Mouse (Mus musculus) stomach, embryonic 16.5 days (tissue): ENCODE data around the gene Sycn. TPM values are rescaled to one million over a fixed set of nuclear protein-coding genes. Genes with fewer than 3 reads are reported as not detected.

Experiments
- ATAC-seq: fragments of 200-750 bp; cut with Nextera tagmentation; 2 replicates; pipeline ENCODE4 v1.8.0; 2017; ENCODE audit warnings: moderate number of reproducible peaks, moderate TSS enrichment; ENCODE audit not compliant: insufficient read depth, low FRiP score
- H3K27ac ChIP-seq: fragments of 300-500 bp; sonication (generic); 2 replicates; pipeline ENCODE4 v1.5.1; 2014; ENCODE audit warnings: low read length
- H3K27me3 ChIP-seq: fragments of 300-500 bp; sonication (generic); 2 replicates; pipeline ENCODE4 v1.6.1; 2014; ENCODE audit warnings: low read length, control low read depth, mixed read lengths; ENCODE audit not compliant: control insufficient read depth, insufficient read depth
- H3K36me3 ChIP-seq: fragments of 300-500 bp; sonication (generic); 2 replicates; pipeline ENCODE4 v1.6.1; 2014; ENCODE audit warnings: low read length; ENCODE audit not compliant: control insufficient read depth, insufficient read depth
- H3K4me1 ChIP-seq: fragments of 300-500 bp; sonication (generic); 2 replicates; pipeline ENCODE4 v1.6.1; 2014; ENCODE audit warnings: low read length, control low read depth, mixed read lengths; ENCODE audit not compliant: control insufficient read depth, insufficient read depth
- H3K4me2 ChIP-seq: fragments of 300-500 bp; sonication (generic); 2 replicates; pipeline ENCODE4 v1.6.1; 2014; ENCODE audit warnings: low read depth, low read length, mixed read lengths
- H3K4me3 ChIP-seq: fragments of 300-500 bp; sonication (generic); replicated peaks from 2 replicates; pipeline ENCODE4 v1.5.1; 2014; ENCODE audit warnings: mild to moderate bottlenecking, low read length
- H3K9ac ChIP-seq: fragments of 300-500 bp; sonication (generic); 2 replicates; pipeline ENCODE4 v1.6.1; 2014; ENCODE audit warnings: low read length
- H3K9me3 ChIP-seq: fragments of 300-500 bp; sonication (generic); replicated peaks from 2 replicates; pipeline ENCODE4 v1.6.1; 2016; ENCODE audit warnings: low read length, control low read depth; ENCODE audit not compliant: control insufficient read depth
- WGBS: fragments of 180-500 bp; shearing (Covaris S2); extraction: QIAGEN DNeasy Blood & Tissue Kit; methylation state at CpG from one replicate; pipeline ENCODE4 v1.1.7; 2014; 5-methylcytosine and 5-hydroxymethylcytosine counted together
- microRNA-seq: library from miRNA; unstranded; fragments of <30 nt; microRNA quantifications from one replicate; pipeline ENCODE4, GENCODE M21; 2016
- polyA plus RNA-seq: library from polyadenylated mRNA; unstranded; fragments of >200 nt; fragmentation: Nextera tagmentation; extraction: Ambion mirVana; gene quantifications from 2 replicates; pipeline ENCODE4 v1.2.1, GENCODE M21; 2015

The Sycn gene
- polyA plus RNA-seq, 1 experiment from 2014 or later = 124 TPM

- H3K27ac ChIP-seq = peak overlapping the region; percentile 87
- H3K36me3 ChIP-seq = no peaks in the 10 kb centered on the region
- H3K4me1 ChIP-seq = peaks cover 57% of the 10 kb centered on the region
- 70% methylated on average over 6 of the region's 6 CpGs for WGBS
- H3K27me3 ChIP-seq = no peaks in the 10 kb centered on the region
- 0 out of 2 replicates have a peak overlapping the region, but pooled peaks have one; percentile 32 for H3K9ac ChIP-seq
- ATAC-seq = no peak
- H3K4me2 ChIP-seq = no peak overlapping the region
- no peaks in the 10 kb centered on the region for H3K9me3 ChIP-seq
- H3K4me3 ChIP-seq = no peak overlapping the region
Measured at GRCm38 (mm10) chr7:28585001-28585400, 44.3 kb downstream of the Sycn start.

- peaks cover 63% of the 10 kb centered on the region for H3K4me1 ChIP-seq
- no peaks in the 10 kb centered on the region for H3K36me3 ChIP-seq
- H3K4me3 ChIP-seq = no peak overlapping the region
- H3K9me3 ChIP-seq = no peaks in the 10 kb centered on the region
- WGBS = 58% methylated on average over 6 of the region's 6 CpGs
- no peak overlapping the region for H3K4me2 ChIP-seq
- H3K27ac ChIP-seq = 0 out of 2 replicates have a peak overlapping the region, but pooled peaks have one; percentile 12
- H3K9ac ChIP-seq = no peak overlapping the region
- H3K27me3 ChIP-seq = no peaks in the 10 kb centered on the region
- no peak for ATAC-seq
Measured at GRCm38 (mm10) chr7:28586663-28587411, 46.2 kb downstream of the Sycn start.

DNA sequence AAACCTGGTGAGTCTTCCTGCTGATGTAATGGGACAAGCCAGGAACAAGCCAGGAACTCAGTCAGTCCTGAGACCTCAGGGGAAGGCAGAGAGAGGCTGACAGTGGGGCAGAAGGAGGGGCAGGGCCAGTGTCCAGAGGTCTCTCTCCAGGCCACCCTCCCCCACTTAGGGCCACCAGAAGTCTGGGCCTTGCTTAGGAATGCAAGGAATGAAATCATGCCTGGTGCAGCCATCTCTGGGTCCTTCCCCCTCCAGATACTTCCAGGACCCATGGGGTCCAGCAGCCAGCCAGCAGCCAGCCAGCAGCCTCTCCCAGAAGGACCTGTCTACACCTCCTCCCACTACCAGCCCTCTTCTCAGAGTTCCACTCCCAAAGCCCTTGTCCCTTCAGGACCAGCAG, 47.0 kb downstream of the Sycn start:
- H3K4me1 ChIP-seq = peaks cover 64% of the 10 kb centered on the region
- H3K36me3 ChIP-seq = no peaks in the 10 kb centered on the region
- no peaks in the 10 kb centered on the region for H3K9me3 ChIP-seq
- no peak for ATAC-seq
- peak overlapping the region; percentile 34; the same call in 1 of the 2 replicates for H3K27ac ChIP-seq
- H3K27me3 ChIP-seq = no peaks in the 10 kb centered on the region
- no peak overlapping the region for H3K4me2 ChIP-seq
- H3K9ac ChIP-seq = peak overlapping the region; percentile 4; the same call in 1 of the 2 replicates
- H3K4me3 ChIP-seq = no peak overlapping the region

Small RNAs within 50 kb of the gene (microRNA-seq; reads per million reads assigned to microRNA genes)
- not detected for gene Mir7049

Other genes starting within 250 kb of the Sycn start
- gene Selenov, start 249.7 kb upstream of the Sycn start, polyA plus RNA-seq = 0.14 TPM in 1 of 2 replicates, not detected in the other
- gene Dll3, start 238.6 kb upstream of the Sycn start, polyA plus RNA-seq = 1.3 TPM in 2 replicates
- gene Timm50, start 228.8 kb upstream of the Sycn start, polyA plus RNA-seq = 113 and 116 TPM in 2 replicates
- 85.7 and 86.7 TPM in 2 replicates for gene Supt5, start 202.1 kb upstream of the Sycn start, polyA plus RNA-seq
- gene Rps16, start 190.2 kb upstream of the Sycn start, polyA plus RNA-seq = 800 and 962 TPM in 2 replicates
- 49.9 and 50.7 TPM in 2 replicates for gene Plekhg2, start 168.3 kb upstream of the Sycn start, polyA plus RNA-seq
- 26.1 and 35.1 TPM in 2 replicates for gene Zfp36, start 160.6 kb upstream of the Sycn start, polyA plus RNA-seq
- 38.7 and 41.2 TPM in 2 replicates for gene Med29, start 148.2 kb upstream of the Sycn start, polyA plus RNA-seq
- gene Paf1, start 147.9 kb upstream of the Sycn start, polyA plus RNA-seq = 84.3 and 88.5 TPM in 2 replicates
- gene Gmfg, start 103.4 kb upstream of the Sycn start, polyA plus RNA-seq = 17.7 and 19.2 TPM in 2 replicates
- 1.0 and 1.7 TPM in 2 replicates for gene Lrfn1, start 88.9 kb upstream of the Sycn start, polyA plus RNA-seq
- gene Ifnl2, start 30.4 kb upstream of the Sycn start, polyA plus RNA-seq = not detected in 2 replicates
- not detected in 2 replicates for gene Ifnl3, start 18.0 kb upstream of the Sycn start, polyA plus RNA-seq
- gene Nccrp1, start 6.4 kb downstream of the Sycn start, polyA plus RNA-seq = 19.7 and 34.8 TPM in 2 replicates
- 10.9 and 11.2 TPM in 2 replicates for gene Samd4b, start 57.3 kb downstream of the Sycn start, polyA plus RNA-seq
- 54.8 and 64.4 TPM in 2 replicates for gene Pak4, start 57.3 kb downstream of the Sycn start, polyA plus RNA-seq
- gene Acp7, start 90.4 kb downstream of the Sycn start, polyA plus RNA-seq = 0.16 TPM in 1 of 2 replicates, not detected in the other
- 3.8 and 4.8 TPM in 2 replicates for gene Fbxo27, start 152.0 kb downstream of the Sycn start, polyA plus RNA-seq
- gene Fbxo17, start 175.9 kb downstream of the Sycn start, polyA plus RNA-seq = 9.0 and 9.1 TPM in 2 replicates
- gene Mrps12, start 200.9 kb downstream of the Sycn start, polyA plus RNA-seq = 117 and 135 TPM in 2 replicates
- gene Sars2, start 201.1 kb downstream of the Sycn start, polyA plus RNA-seq = 22.4 and 22.9 TPM in 2 replicates
- gene Ccer2, start 215.3 kb downstream of the Sycn start, polyA plus RNA-seq = 0.30 TPM in 1 of 2 replicates, not detected in the other
- 62.1 and 63.7 TPM in 2 replicates for gene Sirt2, start 225.8 kb downstream of the Sycn start, polyA plus RNA-seq
- gene Nfkbib, start 226.6 kb downstream of the Sycn start, polyA plus RNA-seq = 37.2 and 38.9 TPM in 2 replicates
- 5.0 and 5.9 TPM in 2 replicates for gene Rinl, start 248.1 kb downstream of the Sycn start, polyA plus RNA-seq